Mouse (Mus musculus) liver, embryonic 14.5 days (tissue): ENCODE measurements around the gene Vezt.

Experiments used
- CTCF ChIP-seq: IDR thresholded peaks from 2 replicates; pipeline ENCODE4 v1.5.1; 2016; ENCODE audit warnings: antibody characterized with exemption, low read depth, control low read depth
- EP300 ChIP-seq: IDR thresholded peaks from 2 replicates; pipeline ENCODE4 v1.6.1; 2016; ENCODE audit warnings: antibody characterized with exemption, low read depth

DNA sequence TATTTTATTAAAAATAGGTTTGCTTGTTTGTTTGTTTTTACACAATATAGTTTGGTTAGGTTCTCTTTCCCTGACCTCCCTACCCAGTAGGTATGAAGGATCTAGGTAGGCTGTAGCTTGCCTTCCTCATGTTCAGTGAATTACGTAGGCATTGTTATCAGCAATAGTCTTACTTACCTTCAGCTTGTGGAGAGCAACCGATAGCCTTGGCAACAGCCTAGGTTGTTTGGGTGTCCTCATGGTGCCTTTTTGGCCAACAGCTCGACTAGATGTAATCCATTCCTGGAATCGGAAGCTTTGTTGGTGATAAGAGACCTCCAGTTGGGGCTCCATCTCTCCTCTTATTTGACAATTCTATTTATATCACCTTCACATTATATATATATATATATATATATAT is 114.5 kb downstream of the Vezt start:
- TF ChIP-seq CTCF = no peak
- no peak for TF ChIP-seq EP300
